Mouse (Mus musculus) heart, embryonic 12.5 days (tissue): ENCODE measurements around the gene Kcmf1. TPM values are rescaled to one million over a fixed set of nuclear protein-coding genes. Genes with fewer than 3 reads are reported as not detected.

Experiments used
- polyA plus RNA-seq: library from polyadenylated mRNA; unstranded; fragments of >200 nt; fragmentation: Nextera tagmentation; extraction: Ambion mirVana; gene quantifications from 2 replicates; pipeline ENCODE4 v1.2.1, GENCODE M21; 2016

Gene Kcmf1
- polyA plus RNA-seq, 1 experiment from 2014 or later, result 50.8 TPM

Other genes starting within 250 kb of the Kcmf1 start
- 18.5 and 20.2 TPM in 2 replicates for gene Tcf7l1, start 110.7 kb downstream of the Kcmf1 start, polyA plus RNA-seq
- 2,303 and 2,375 TPM in 2 replicates for gene Tmsb10, start 58.8 kb upstream of the Kcmf1 start, polyA plus RNA-seq